Mouse (Mus musculus) CH12F3 (cell line): ENCODE results near the gene Zkscan17.

ENCODE experiments used
- in situ Hi-C: fragments of 300-500 bp; cut with MboI; formaldehyde crosslinking; loops from 2 replicates; pipeline ENCODE4 v1.14.3; 2020; ENCODE audit warnings: low sequenced_read_pairs

Zkscan17 gene

DNA sequence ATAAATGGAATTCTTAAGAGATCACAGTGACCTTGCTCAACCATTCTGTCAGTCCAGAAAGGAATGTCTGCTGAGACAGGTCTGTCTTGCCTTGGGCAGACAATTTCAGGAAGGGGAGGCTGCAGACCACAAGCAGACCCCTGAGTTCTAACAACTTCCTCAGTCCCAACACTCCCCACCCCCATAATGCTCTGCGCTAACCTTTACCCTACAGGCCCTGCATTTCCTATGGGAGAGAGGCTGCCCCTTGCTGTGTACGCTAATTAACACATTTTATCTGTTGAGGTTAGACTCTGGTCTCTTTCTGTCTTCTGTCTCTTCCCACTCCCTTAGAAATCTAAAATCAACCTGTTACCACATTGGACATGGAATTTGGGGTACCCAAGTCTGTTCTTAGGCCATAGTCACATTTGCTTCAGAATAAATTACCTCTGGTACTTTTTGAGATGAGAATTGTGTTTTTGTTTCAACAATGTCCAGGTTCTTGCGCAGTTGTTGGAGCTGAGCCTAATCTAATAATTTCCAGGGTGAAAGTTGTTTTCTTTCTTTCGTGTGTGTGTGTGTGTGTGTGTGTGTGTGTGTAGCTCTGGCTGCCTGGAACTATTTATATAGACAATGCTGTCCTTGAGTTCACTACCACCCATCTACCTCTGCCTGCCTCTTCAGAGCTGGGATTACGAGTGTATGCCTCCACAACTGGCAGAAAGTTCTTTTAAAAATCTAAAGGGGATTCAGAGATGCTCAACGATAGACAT lies 6.6 kb downstream of the Zkscan17 start:
- in situ Hi-C loops, result loop anchor here (10.0 kb wide), 1 partner anchor 55 kb away; the partner anchor contains the start of gene Olfr222

- in situ Hi-C loops, result no loop called here
Measured at GRCm38 (mm10) chr11:59518226-59518625, 8.3 kb downstream of the Zkscan17 start.

- in situ Hi-C loops, result no loop called here
Measured at GRCm38 (mm10) chr11:59517441-59517840, 9.1 kb downstream of the Zkscan17 start.

DNA sequence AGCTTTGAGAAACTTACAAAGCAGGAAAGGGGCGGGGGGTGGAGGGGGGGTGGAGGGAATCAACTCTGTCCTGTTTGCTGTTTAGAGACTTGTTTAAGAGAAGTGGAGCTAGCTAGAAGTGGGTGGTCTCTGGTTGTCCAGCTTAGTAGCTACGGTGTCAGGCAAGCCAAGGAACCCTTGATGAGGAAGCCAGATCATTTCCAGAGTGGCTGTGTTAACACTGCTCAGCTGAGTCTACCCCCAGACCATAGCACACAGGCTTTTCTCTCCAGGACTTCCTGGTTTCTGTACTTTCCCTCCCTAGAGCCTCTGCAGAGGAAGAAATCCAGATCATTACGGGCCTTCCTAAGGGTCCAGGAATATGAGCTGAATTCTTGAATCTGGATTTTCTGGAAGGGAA lies 11.8 kb downstream of the Zkscan17 start:
- in situ Hi-C loops, result no loop called here

DNA sequence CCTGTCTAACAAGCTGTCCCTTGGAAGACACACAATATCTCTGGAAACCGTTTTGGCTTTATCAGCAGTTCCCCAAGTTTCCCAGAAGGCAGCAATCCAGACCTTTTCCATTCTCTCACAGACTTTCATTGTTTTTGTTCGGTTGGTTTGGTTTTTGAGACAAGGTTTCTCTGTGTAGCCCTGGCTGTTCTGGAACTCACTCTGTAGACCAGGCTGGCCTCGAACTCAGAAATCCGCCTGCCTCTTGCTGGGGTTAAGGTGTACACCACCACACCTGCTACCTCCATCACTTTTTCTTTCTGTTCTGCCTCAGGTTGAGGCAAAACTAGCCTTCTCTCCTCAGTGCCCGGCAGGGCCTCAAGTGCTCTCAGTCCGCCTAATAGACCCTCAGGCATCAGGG lies 12.2 kb downstream of the Zkscan17 start:
- in situ Hi-C loops, result no loop called here

DNA sequence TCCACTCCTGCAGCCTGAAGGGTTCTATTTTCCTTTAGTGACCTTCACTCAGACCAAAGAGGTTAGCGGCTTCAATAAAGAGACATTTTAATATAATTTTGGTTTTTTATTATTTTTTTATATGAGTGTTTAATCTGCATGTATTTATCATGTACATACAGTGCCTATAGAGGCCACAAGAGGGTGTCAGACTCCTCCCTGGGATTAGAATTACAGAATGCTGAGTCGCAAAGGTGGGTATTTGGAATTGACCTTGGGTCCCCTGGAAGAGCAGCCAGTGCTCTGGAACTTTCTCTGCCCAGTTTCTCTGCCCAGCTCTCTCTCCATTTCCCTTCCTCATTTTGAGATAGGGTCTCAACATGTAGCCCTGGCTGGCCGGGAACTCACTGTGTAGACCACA lies 13.0 kb downstream of the Zkscan17 start:
- in situ Hi-C loops, result no loop called here

GRCm38 (mm10) chr11:59512733-59513132 lies 13.8 kb downstream of the Zkscan17 start:
- in situ Hi-C loops, result no loop called here

DNA sequence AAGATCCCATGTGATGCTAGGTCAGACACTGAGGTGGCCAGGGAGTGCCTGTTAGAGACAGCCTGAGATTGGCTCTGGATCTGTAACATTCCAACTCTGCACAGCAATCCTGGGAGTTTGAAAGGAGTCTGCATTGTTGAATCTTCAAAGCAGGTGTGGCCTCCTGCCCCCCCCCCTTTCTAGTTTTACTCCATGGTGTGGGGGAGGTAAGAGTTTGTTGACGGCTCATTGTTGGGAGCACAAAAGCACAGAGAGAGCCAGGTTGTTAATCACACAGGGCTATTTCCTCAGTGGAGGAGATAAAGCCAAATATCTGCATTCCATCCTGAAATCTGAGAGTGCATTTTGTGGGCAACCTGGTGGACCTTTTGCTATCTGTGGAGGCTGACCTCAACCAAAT lies 15.0 kb downstream of the Zkscan17 start:
- in situ Hi-C loops, result no loop called here

DNA sequence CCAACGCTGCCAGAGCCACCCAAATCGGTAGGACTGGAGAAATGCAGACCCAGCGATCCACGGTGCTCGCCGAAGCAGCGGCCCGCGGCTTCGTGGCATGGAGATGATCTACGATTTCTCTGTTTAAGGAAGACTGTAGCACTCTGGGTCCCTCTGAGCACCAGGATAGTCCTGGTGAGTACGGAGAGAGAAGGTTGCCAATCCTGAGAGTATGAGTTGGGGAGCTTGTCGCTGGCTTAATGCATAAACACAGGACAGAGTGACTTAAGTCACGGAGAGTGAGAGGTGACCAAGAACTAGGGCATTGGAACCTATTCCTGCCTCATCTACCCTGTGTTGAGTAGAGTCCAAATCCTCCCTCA lies 19.9 kb downstream of the Zkscan17 start:
- in situ Hi-C loops, result no loop called here

DNA sequence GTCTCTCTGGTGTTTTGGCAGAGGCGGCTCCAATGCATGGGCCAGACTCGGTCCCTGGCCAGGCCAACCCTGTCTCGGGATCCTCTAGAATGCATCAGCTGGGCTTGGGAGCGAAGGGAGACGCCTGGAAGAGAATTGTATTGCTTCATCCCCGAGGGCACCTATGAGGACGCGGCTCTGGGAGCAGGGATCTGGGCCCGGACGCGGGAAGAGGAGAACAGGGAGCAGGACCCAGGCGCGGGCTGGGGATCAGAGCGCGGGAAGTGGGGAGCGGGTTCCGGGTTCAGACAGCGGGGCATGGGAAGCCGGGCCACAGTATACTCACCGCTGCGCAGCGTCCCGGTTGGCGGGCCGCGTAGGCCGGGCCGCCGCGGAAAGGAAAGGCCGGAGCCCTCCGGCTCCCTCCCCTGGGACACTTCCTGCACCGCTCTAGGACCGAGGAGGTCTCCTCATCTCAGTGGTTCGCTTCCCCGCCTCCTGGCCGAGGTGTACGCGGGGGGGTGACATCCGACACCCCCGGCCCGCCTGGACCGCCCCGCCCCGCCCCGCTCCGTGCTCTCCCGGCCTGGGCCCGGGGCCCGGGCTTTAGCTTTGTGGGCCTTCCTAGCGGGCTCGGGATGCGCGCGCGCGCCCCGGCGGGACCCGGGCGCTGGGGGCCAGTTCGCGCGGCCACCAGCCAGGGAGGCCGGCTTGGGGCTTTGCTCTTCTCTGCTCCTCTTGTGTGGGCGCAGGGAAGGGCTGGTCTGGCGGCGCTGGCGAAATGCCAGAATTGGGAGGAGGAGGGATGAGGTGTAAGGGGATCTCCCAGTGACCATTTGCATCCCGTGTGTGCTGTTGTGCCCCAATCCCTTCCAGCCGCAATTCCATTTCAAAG lies 20.5 kb downstream of the Zkscan17 start:
- in situ Hi-C loops, result no loop called here

DNA sequence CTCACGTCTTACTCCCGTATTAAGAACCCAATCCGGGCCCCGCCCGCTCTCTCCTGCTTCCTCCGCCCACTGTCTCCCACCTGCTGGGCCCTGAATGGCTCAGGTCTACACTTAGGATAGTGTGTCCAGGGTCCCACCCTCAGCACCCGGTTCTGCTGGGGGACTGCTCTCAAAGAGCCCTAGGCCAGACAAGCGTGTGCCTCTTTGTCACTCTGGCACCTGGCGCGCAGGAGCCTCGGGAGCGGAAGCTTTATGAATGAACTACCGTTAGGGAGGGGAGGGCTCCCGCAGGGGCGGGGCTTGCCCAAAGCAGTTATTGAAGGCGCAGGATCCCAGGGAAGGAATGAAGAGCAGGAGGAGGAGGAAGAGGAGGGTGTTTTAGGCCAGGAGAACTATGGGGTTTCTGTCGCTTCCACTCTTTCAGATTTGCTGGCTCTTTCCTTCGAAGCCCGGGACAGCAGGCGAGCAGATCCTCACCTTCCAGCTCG lies 21.2 kb downstream of the Zkscan17 start:
- in situ Hi-C loops, result no loop called here

DNA sequence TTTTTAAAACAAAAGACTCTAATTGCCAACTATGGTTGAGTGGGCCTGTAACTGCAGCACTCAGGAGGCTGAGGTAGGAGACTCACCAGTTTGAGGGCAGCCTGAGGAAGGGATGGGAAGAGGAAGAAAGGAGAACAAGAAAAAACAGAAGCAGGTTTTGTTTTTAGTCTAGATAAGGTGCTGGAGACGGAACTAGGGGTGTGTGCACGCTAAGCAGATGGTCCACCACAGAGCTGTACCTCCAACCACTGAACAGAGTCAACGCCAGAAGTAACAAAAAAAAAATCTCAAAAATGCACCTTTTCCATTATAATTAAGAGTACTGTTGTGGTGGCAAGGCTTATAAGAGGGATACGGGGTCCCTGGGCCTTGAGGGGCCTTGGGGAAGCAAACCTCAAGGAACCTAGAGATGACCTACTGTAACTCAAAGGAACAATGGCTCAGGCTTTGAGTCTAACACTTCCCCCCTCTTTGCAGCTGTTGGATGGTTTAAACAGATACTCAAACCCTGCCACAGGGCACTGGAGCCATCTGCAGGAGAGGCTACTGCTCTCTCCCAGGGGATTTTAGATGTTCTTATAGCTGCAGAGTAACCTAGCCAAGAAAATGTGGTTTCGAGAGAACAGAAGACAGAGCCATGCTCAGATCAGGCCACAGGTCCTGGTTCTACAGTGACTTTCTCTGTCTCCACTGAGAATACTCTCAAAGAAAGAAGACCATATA lies 24.4 kb downstream of the Zkscan17 start:
- in situ Hi-C loops, result no loop called here

GRCm38 (mm10) chr11:59497747-59498146 lies 28.8 kb downstream of the Zkscan17 start:
- in situ Hi-C loops, result no loop called here

GRCm38 (mm10) chr11:59496672-59497310 lies 29.8 kb downstream of the Zkscan17 start:
- in situ Hi-C loops, result no loop called here

- in situ Hi-C loops, result no loop called here
Measured at GRCm38 (mm10) chr11:59486222-59486621, 40.3 kb downstream of the Zkscan17 start.

- in situ Hi-C loops, result no loop called here
Measured at GRCm38 (mm10) chr11:59485641-59486040, 40.9 kb downstream of the Zkscan17 start.

DNA sequence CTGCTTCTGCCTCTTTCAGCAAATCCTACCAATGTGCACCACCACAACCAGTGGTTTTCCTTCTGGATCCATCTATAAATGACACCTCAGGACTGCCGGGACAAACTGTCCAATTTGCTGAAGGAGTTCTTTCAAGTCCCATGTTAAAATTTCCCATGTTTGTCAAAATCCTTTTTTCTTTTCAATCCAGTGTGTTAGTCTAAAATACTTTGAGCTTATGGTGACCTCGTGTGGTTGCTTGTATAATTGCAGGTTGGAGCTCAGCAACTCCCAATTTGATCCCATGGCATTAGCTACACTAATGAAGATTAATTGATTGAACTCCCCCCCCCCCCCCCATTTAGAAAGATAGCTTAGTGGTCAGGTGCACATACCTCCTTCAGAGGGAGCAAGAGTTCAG lies 43.3 kb downstream of the Zkscan17 start:
- in situ Hi-C loops, result loop anchor here (5.0 kb wide), 1 partner anchor 186 kb away; no protein-coding TSS in a partner anchor

GRCm38 (mm10) chr11:59477240-59477639 lies 49.3 kb downstream of the Zkscan17 start:
- in situ Hi-C loops, result no loop called here

DNA sequence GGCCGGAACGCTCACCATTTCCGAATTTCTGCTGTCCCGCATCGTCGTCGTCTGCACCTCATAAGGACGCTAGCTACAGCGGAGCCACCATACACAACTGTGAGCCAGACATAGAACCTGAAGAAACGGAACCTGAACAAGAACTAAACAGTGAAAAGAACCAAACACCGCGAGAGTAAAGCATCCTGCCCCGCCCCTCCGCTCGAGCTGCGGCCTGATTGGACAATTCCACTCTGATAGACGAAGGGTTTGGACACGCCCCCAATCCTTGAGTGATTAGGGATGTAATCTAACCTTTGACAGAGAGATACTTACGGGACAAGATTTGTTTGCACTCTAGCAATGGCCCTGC lies 54.2 kb downstream of the Zkscan17 start, which contains the start of gene Zfp867:
TSS of gene Zfp867 (minus strand) at position 149 of the 352 bp plus-strand sequence.
- in situ Hi-C loops, result no loop called here

GRCm38 (mm10) chr11:59471413-59472325 lies 54.9 kb downstream of the Zkscan17 start:
- in situ Hi-C loops, result no loop called here
